Mouse (Mus musculus) E14TG2a.4 (cell line): ENCODE results near the gene Nlrx1.
"Not testable (repeated sequence)": the region's sequence is repeated elsewhere in the genome, so short reads cannot be mapped to it uniquely, and the experiment has no call there.

Source experiments
- H3K27me3 ChIP-seq: 2 replicates; pipeline ENCODE4 v1.6.1; 2014; ENCODE audit warnings: low read length, control low read depth; ENCODE audit not compliant: insufficient read depth
- H3K36me3 ChIP-seq: 2 replicates; pipeline ENCODE4 v1.6.1; 2014; ENCODE audit warnings: low read length, control low read depth; ENCODE audit not compliant: insufficient read depth
- H3K4me1 ChIP-seq: replicated peaks from 2 replicates; pipeline ENCODE4 v1.6.1; 2014; ENCODE audit warnings: low read depth, low read length, control low read depth
- H3K4me3 ChIP-seq: replicated peaks from 2 replicates; pipeline ENCODE4 v1.5.1; 2014; ENCODE audit warnings: mild to moderate bottlenecking, low read length
- H3K9me3 ChIP-seq: 2 replicates; pipeline ENCODE4 v1.6.1; 2014; ENCODE audit warnings: low read length, control low read depth
- CTCF ChIP-seq: conservative IDR thresholded peaks from 2 replicates; pipeline ENCODE4 v1.5.1; 2014; ENCODE audit warnings: low read length
- NANOG ChIP-seq: IDR thresholded peaks from 2 replicates; pipeline ENCODE4 v1.6.1; 2014; ENCODE audit warnings: borderline replicate concordance, low read length, mixed read lengths
- POU5F1 ChIP-seq: IDR thresholded peaks from 2 replicates; pipeline ENCODE4 v1.6.1; 2014; ENCODE audit warnings: low read length, borderline replicate concordance

The Nlrx1 gene

GRCm38 (mm10) chr9:44307248-44307647, 38.8 kb upstream of the Nlrx1 start:
- no peak for TF ChIP-seq NANOG
- TF ChIP-seq CTCF, result no peak
- TF ChIP-seq POU5F1, result no peak
- H3K4me1 ChIP-seq, result peaks cover 65% of the 10 kb centered on the region
- H3K36me3 ChIP-seq, result peaks cover 17% of the 10 kb centered on the region
- peaks cover 17% of the 10 kb centered on the region for H3K27me3 ChIP-seq
- no peak overlapping the region for H3K4me3 ChIP-seq
- H3K9me3 ChIP-seq, result no peaks in the 10 kb centered on the region

- H3K27me3 ChIP-seq, result peaks cover 12% of the 10 kb centered on the region
- H3K36me3 ChIP-seq, result peaks cover 24% of the 10 kb centered on the region
- H3K4me1 ChIP-seq, result peaks cover 61% of the 10 kb centered on the region
- H3K4me3 ChIP-seq, result no peak overlapping the region
- TF ChIP-seq POU5F1, result no peak
- TF ChIP-seq CTCF, result no peak
- no peak for TF ChIP-seq NANOG
- H3K9me3 ChIP-seq, result no peaks in the 10 kb centered on the region
Observed at GRCm38 (mm10) chr9:44306532-44306931, 38.1 kb upstream of the Nlrx1 start.

GRCm38 (mm10) chr9:44305466-44306079, 37.2 kb upstream of the Nlrx1 start, which contains the start of gene Hinfp:
Hinfp (minus strand) TSS chr9:44305671.
- H3K27me3 ChIP-seq, result peaks cover 8% of the 10 kb centered on the region
- H3K36me3 ChIP-seq, result peaks cover 32% of the 10 kb centered on the region
- peak within 1 kb of the TSS; percentile 99 for H3K4me3 ChIP-seq
- H3K9me3 ChIP-seq, result no peaks in the 10 kb centered on the region
- H3K4me1 ChIP-seq, result peaks cover 56% of the 10 kb centered on the region
- TF ChIP-seq NANOG, result no peak
- TF ChIP-seq POU5F1, result no peak
- TF ChIP-seq CTCF, result no peak

- not testable (repeated sequence) for H3K27me3 ChIP-seq, H3K4me3 ChIP-seq, H3K9me3 ChIP-seq
- peaks cover 86% of the 10 kb centered on the region for H3K36me3 ChIP-seq
- peaks cover 33% of the 10 kb centered on the region for H3K4me1 ChIP-seq
Observed at GRCm38 (mm10) chr9:44300001-44300400, 31.6 kb upstream of the Nlrx1 start.

GRCm38 (mm10) chr9:44292490-44292889, 24.1 kb upstream of the Nlrx1 start:
- Histone ChIP-seq H3K27me3 (peaks cover 18% of the 10 kb centered on the region), H3K9me3 (no peaks in the 10 kb centered on the region), H3K4me3 (no peak overlapping the region), H3K4me1 (peaks cover 16% of the 10 kb centered on the region), H3K36me3 (peaks cover 67% of the 10 kb centered on the region)
- TF ChIP-seq POU5F1 (no peak), CTCF (peak; percentile 35; the same call in 1 of the 2 replicates), NANOG (no peak)

- H3K36me3 ChIP-seq, result peaks cover 33% of the 10 kb centered on the region
- no peak overlapping the region for H3K4me3 ChIP-seq
- no peaks in the 10 kb centered on the region for H3K9me3 ChIP-seq
- no peak for TF ChIP-seq POU5F1
- no peak for TF ChIP-seq CTCF
- TF ChIP-seq NANOG, result no peak
- H3K27me3 ChIP-seq, result peaks cover 45% of the 10 kb centered on the region
- H3K4me1 ChIP-seq, result peaks cover 27% of the 10 kb centered on the region
Observed at GRCm38 (mm10) chr9:44288959-44289291, 20.5 kb upstream of the Nlrx1 start.

GRCm38 (mm10) chr9:44288076-44288958, 19.9 kb upstream of the Nlrx1 start, which contains the start of gene Abcg4:
Abcg4 (minus strand) TSS chr9:44288615.
- peaks cover 27% of the 10 kb centered on the region for H3K4me1 ChIP-seq
- H3K4me3 ChIP-seq, result peak within 1 kb of the TSS; percentile 78
- TF ChIP-seq NANOG (no peak), CTCF (no peak), POU5F1 (no peak)
- peaks cover 27% of the 10 kb centered on the region for H3K36me3 ChIP-seq
- H3K27me3 ChIP-seq, result peaks cover 49% of the 10 kb centered on the region
- no peaks in the 10 kb centered on the region for H3K9me3 ChIP-seq

GRCm38 (mm10) chr9:44287401-44288075, 19.1 kb upstream of the Nlrx1 start:
- no peaks in the 10 kb centered on the region for H3K9me3 ChIP-seq
- peaks cover 27% of the 10 kb centered on the region for H3K4me1 ChIP-seq
- H3K36me3 ChIP-seq, result peaks cover 19% of the 10 kb centered on the region
- H3K27me3 ChIP-seq, result peaks cover 49% of the 10 kb centered on the region
- H3K4me3 ChIP-seq, result peak overlapping the region; percentile 78
- TF ChIP-seq POU5F1, result no peak
- no peak for TF ChIP-seq NANOG
- no peak for TF ChIP-seq CTCF
